9 mouse cellular contexts compared by ENCODE assay signal in the genomic region with DNA sequence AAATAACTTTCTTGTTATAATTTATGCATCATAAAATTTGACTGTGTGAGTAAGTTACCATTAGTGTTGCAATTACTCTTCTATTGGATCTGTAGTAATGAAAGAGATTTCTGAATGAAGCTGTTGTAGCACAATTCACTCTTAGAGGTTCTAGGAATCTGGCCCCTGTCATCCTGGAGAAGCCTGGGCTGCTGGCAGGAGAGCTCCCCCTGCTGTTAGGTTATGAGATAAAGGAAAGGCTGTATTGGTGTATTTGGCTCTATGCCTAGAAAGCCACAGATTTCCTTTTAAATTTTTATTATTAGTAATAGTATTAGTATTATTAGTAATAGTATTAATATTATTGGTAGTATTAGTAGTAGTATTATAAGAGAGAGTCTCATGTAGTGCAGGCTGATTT.
A peak's percentile ranks its signal among the peaks of the same experiment; 100 is the strongest.
DNase-seq lines count a peak whose midpoint lies in the region; ATAC-seq and TF ChIP-seq lines count a peak whose summit lies in the region.
"Had no signal": no experiment of that assay in that cellular context is flagged by ENCODE, and none has a peak within 500 bp of the region (broad histone marks: within the 10 kb centered on the region; RNA-seq: fewer than 3 reads in every experiment).

No protein-coding gene starts in this region.

- TF ChIP-seq POLR2A in spleen, adult 2 months (IDR thresholded peaks at IDR 0.05; ENCODE audit: low read depth, low read length), result no peak
- no peak for TF ChIP-seq POLR2A in brain, embryonic 14.5 days (IDR thresholded peaks at IDR 0.05; ENCODE audit: borderline replicate concordance, extremely low read depth, insufficient read depth, insufficient read length, poor library complexity, severe bottlenecking)

- no peak overlapping the region for H3K9ac ChIP-seq in kidney, postnatal 0 days (ENCODE audit: low read depth, low read length)
- H3K9ac ChIP-seq: hindbrain, embryonic 15.5 days had no signal

- no peaks in the 10 kb centered on the region for H3K9me3 ChIP-seq in kidney, postnatal 0 days (replicated peaks; ENCODE audit: low read length)
- H3K9me3 ChIP-seq: hindbrain, embryonic 15.5 days had no signal

- H3K4me1 ChIP-seq in spleen, adult 2 months (ENCODE audit: control insufficient read depth, insufficient read depth, insufficient read length), result no peaks in the 10 kb centered on the region
- H3K4me1 ChIP-seq in kidney, postnatal 0 days (replicated peaks; ENCODE audit: insufficient read depth, low read length), result no peaks in the 10 kb centered on the region
- H3K4me1 ChIP-seq: hindbrain, embryonic 15.5 days had no signal

- no peaks in the 10 kb centered on the region for H3K36me3 ChIP-seq in spleen, adult 2 months (ENCODE audit: control insufficient read depth, insufficient read depth, low read length)
- no peaks in the 10 kb centered on the region for H3K36me3 ChIP-seq in kidney, postnatal 0 days (ENCODE audit: insufficient read depth, low read length)
- H3K36me3 ChIP-seq: hindbrain, embryonic 15.5 days had no signal

- TF ChIP-seq CTCF in gastrocnemius, adult 2 months (IDR thresholded peaks at IDR 0.05), result peak; percentile 76
- TF ChIP-seq CTCF in spleen, adult 2 months (IDR thresholded peaks at IDR 0.05; ENCODE audit: extremely low read depth, insufficient read depth, insufficient read length, insufficient replicate concordance), result peak; percentile 37; the same call in 1 of the 2 replicates
- TF ChIP-seq CTCF in brain, embryonic 14.5 days (IDR thresholded peaks at IDR 0.05; ENCODE audit: borderline replicate concordance, extremely low read depth, insufficient read depth, insufficient read length), result peak; percentile 60; the same call in 1 of the 2 replicates
- peak; percentile 75 for TF ChIP-seq CTCF in kidney, postnatal 0 days (IDR thresholded peaks at IDR 0.05; ENCODE audit: low read depth)

- no peak overlapping the region for H3K4me3 ChIP-seq in gastrocnemius, adult 2 months
- H3K4me3 ChIP-seq in spleen, adult 2 months (ENCODE audit: extremely low read depth, insufficient read depth, insufficient read length), result no peak overlapping the region
- no peak overlapping the region for H3K4me3 ChIP-seq in kidney, postnatal 0 days (replicated peaks; ENCODE audit: low read depth, low read length)
- H3K4me3 ChIP-seq: hindbrain, embryonic 15.5 days had no signal

- intact Hi-C loops in gastrocnemius, adult 2 months (cut with DNase I), result loop anchor here (5.0 kb wide), 2 partner anchors 549 to 1029 kb away; no protein-coding TSS in a partner anchor

- H3K27me3 ChIP-seq in spleen, adult 2 months (ENCODE audit: control insufficient read depth, insufficient read depth, low read length), result no peaks in the 10 kb centered on the region
- H3K27me3 ChIP-seq in kidney, postnatal 0 days (ENCODE audit: insufficient read depth, low read length), result no peaks in the 10 kb centered on the region
- H3K27me3 ChIP-seq: hindbrain, embryonic 15.5 days had no signal

- no peak overlapping the region for H3K27ac ChIP-seq in gastrocnemius, adult 2 months
- no peak overlapping the region for H3K27ac ChIP-seq in spleen, adult 2 months (ENCODE audit: insufficient read depth, low read length)
- no peak overlapping the region for H3K27ac ChIP-seq in kidney, postnatal 0 days
- H3K27ac ChIP-seq: hindbrain, embryonic 15.5 days had no signal

- no peak for ATAC-seq in kidney, postnatal 0 days (replicated peaks; ENCODE audit: low FRiP score, low read depth)
- peak; percentile 78 for ATAC-seq in megakaryocyte-erythroid progenitor cell, adult 5-6 weeks (replicated peaks; ENCODE audit: low FRiP score, low TSS enrichment, poor library complexity, severe bottlenecking)

- H3K4me2 ChIP-seq in kidney, postnatal 0 days (ENCODE audit: low read length), result no peak overlapping the region
- H3K4me2 ChIP-seq: hindbrain, embryonic 15.5 days had no signal

- DNase-seq in gastrocnemius, adult 2 months, result peak; percentile 45
- no peak for DNase-seq in gastrocnemius, adult 8-10 months (ENCODE audit: low spot score in 2 of 2)
- peak in 1 of 2 experiments; percentile 5 for DNase-seq in spleen, adult 2 months (ENCODE audit: low read depth in 1 of 2, low spot score in 2 of 2)
- DNase-seq in spleen, postnatal 4 days (ENCODE audit: low spot score in 2 of 2), result no peak
- DNase-seq in brain, embryonic 14.5 days (ENCODE audit: low read depth), result peak; percentile 59
- peak; percentile 73 for DNase-seq in kidney, postnatal 0 days (ENCODE audit: low spot score)
- DNase-seq in testis, postnatal 10 days (ENCODE audit: low spot score), result no peak

Comparison
In these comparisons a context has a peak if more than half of its experiments do, and no peak if none do; other contexts are left out.
1. DNase-seq: peak in gastrocnemius, adult 2 months (single experiment), brain, embryonic 14.5 days (single experiment) and kidney, postnatal 0 days (single experiment); none in gastrocnemius, adult 8-10 months (0 of 2), spleen, postnatal 4 days (0 of 2) and testis, postnatal 10 days (single experiment).
2. Peak in every context shown above with its lines, with median percentiles within 50 percentile points of each other: CTCF ChIP-seq.